Mouse (Mus musculus) adrenal gland, adult 18-20 months (tissue): ENCODE measurements around the gene Olfr112. TPM values are rescaled to one million over a fixed set of nuclear protein-coding genes. Genes with fewer than 3 reads are reported as not detected.
"Not testable (repeated sequence)": the region's sequence is repeated elsewhere in the genome, so short reads cannot be mapped to it uniquely, and the experiment has no call there.

Experiments used
- DNase-seq, 2 experiments: peaks; one replicate each; pipeline ENCODE4 v3.0.0; 2021 to 2022; ENCODE audit warnings: low spot score in 2 of 2
- long read RNA-seq, 2 experiments: library from polyadenylated mRNA; stranded (forward); transcript quantifications; one replicate each; pipeline ENCODE4 v2.0.0; 2021
- total RNA-seq, 2 experiments: library from RNA; stranded (reverse); gene quantifications; 1 replicate in 1 of 2; 2 replicates in 1 of 2; pipeline ENCODE4 v1.2.3; 2021

Gene Olfr112
- total RNA-seq: not detected
- long read RNA-seq, experiment 1: 0 reads
- long read RNA-seq, experiment 2: 0 reads

DNA sequence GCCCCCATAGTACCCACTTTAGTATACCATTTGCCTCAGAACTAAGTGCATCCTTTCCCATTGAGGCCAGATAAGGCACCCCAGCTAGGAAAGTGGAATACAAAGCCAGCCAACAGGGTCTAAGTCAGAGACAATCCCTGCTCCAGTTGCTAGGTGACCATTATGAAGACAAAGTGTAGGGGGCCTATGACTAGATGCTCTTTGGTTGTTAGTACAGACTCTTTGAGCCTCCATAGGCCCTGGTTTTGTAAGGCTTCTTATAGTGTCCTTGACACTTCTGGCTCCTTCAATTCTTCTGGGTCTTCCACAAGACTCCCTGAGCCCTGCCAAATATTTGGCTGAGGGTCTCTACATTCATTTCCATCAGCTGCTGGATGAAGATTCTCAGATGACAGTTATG lies at the start of gene Olfr112:
Gene Olfr112 (minus strand): TSS at position 101 of the 400 bp plus-strand sequence.
- DNase-seq: no peak

DNA sequence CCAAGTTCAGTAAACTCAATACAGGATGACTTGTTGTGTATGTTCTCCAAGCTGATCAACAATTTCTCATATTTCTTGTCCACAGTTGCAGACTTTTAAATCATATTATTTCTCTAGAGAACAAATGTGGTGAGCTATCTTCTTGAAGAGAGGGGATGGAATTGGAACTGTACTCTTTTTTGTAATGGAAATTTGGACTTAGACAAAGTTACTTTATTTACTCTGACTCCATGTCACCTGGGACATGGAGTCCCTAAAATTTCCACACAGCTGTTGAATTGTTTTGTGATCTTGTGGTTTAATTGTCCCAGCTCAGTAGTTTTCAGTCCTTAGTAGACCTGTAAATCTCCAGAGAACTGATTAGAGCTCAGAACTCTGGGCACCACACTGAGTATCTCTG lies 23.4 kb upstream of the Olfr112 start, which contains the start of gene Olfr114:
Gene Olfr114 (minus strand): TSS at position 101 of the 400 bp plus-strand sequence.
- DNase-seq: no peak

DNA sequence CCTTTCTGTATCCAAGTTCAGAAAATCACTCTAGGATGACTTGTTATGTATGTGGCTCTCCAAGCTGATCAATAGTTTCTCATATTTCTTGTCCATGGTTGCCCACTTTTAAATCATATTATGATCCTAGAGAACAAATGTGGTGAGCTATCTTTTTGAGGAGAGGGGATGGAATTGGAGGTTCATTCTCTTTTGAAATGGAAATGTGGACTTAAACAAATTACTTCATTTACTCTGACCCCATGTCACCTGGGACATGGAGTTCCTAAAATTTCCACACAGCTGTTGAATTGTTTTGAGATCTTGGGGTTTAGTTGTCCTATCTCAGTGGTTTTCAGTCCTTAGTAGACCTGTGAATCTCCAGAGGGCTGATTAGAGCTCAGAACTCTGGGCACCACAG lies 8.3 kb upstream of the Olfr112 start, which contains the start of gene Olfr113:
Gene Olfr113 (minus strand): TSS at position 101 of the 400 bp plus-strand sequence.
- DNase-seq: no peak

DNA sequence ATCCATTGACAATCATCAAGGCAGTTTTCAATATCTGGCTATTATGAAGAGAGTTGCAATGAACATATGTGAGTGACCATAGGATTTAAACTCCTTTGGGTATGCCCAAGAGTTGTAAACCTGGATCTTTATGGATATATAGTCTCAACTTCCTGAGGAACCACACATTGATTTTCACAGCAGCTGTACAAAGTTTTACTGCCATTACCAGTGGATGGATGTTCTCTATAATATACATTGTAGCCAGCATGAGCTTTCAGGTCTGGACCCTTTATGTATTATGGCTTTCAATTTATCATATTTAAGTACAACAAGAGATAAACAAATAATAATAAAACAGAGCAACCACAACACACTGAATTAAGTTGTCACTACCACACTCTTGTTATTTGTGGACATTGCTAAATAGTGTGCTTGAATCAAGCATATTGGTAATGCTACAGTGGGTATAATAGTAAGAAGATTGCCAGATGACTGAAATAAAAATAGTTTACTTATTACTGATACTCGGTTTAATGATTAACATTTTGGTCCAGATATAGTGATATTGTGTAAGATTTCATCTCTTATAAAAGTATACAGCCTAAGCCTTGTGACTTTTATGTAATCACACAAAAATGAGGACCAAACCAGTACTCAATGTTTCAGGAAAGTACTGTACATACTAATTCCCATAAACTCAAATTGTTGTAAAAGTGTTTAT lies 10.2 kb downstream of the Olfr112 start:
- DNase-seq: no peak

DNA sequence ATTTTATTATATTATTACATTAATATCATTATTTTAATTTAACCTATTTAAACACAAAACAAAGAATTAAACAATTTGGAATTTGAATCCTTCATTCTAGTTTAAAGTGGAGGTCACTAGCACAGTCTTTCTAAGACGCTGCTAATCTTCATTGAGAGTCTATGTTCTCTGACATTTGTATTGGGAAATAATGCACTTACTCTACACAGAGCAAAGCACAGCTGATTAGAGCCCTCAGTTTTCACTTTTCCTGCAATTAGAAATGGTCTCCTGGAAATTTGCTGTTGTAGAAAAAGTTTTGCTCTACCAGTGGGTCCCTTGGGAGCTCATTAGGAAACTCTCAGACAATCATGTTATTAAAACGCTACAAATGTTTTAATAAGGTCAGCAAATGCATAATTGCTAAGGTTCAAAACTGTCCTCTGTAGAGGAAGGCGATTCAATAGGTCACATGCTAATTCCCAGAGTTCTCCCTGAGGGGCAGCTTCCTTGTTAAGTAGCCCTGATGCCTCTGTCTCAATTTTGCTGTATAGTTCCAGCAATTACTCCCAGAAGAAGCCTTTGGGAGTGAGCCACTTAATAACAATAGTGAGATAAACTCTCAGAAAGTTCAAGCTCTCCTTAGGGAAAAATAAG lies 25.3 kb downstream of the Olfr112 start:
- DNase-seq: no peak

DNA sequence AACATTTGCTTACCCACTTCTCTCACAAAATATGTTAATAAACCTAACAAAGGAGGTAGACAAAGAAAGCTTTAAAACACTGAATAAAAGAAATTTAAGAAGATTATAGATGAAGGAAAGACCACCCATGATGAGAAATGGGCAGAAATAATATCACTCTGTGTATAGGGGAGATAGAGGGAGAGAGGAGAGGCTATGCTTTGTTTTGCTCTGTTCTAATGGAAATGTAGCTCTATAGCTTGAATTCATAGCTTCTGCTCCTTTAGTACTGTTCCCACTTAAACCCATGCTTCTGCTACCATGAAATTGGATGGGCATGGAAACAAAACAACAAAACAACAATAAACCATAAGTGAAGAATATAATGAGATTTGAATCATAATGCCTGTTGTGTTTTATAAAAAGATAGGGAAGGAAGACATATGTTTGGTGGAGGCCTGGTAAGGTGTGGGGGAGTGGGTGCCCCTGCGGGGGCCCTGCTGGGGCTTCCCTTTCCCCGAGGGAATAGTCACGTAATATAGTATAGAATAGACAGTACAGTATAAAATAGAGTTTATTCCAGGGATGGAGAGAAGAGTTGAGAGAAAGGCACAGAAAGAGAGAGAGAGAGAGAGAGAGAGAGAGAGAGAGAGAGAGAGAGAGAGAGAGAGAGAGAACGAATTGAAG lies 27.7 kb downstream of the Olfr112 start:
- DNase-seq: no peak

DNA sequence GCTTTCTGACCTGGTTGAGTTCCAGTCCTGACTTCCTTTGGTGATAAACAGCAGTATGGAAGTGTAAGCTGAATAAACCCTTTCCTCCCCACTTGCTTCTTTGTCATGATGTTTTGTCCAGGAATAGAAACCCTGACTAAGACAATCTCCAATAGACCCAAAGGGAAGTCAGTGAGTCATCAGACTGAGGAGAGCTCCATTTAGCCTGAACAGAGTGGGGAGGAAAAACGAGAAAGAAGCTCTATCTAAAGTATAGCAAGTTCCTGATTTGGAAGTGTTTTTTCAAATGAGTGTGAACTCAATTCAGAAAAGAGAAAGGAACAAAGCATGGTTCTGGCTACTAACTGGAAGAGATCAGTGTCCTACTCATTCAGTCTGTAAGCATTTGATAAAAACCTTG lies 30.8 kb downstream of the Olfr112 start:
- DNase-seq: not testable (repeated sequence)

DNA sequence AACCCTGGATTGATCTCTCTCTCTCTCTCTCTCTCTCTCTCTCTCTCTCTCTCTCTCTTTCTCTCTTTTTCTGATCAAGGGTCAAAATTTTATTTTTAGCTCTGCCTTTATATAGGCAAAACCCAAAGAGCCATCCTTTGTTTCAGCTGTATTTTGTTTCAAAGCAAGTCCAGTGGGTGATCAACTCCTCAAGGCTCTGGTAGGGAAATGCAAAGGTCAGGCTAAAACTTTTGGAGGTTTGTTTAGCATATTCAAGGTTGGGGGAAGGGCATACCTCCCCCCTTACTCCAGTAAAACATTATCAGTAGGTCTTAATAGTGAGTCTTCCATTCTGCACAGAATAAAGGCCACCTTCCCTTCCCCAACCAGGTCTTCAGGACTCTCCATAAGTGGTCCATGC lies 34.1 kb downstream of the Olfr112 start:
- no peak for DNase-seq

DNA sequence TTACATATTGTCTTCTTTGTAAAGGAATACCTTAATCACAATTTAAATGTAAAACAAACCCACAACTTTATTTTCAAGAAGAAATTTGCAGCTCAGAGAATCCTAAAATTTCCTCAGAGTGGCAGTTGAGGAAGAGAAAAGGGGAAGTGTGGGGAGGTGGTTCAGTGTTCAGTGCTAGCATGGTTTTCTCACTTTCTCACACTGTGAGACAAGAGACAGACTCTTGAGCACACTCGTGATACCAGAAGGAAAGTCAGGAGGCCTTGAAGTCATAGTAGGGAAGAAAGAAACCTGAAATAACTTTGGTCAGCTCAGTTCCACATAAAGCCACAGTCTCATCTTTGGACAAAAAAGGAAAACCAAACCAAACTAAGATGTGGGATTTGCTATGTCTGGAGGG lies 43.8 kb downstream of the Olfr112 start:
- DNase-seq: not testable (repeated sequence)

DNA sequence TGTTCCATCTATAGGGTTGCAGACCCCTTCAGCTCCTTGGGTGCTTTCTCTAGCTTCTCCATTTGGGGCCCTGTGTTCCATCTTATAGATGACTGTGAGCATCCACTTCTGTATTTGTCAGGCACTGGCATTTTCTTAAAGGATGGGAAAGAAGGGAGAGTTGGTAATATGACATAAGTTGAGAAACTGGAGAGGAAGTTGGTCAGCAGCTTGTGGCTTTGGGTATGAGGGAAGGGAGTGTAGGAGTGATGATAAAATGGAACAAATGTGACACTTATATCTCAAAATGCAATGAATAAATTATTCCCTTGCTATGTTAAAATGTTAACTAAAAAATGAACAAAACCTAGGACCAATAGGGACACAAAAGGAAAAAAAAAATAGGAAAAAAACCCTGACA lies 44.6 kb downstream of the Olfr112 start:
- not testable (repeated sequence) for DNase-seq

Other genes starting within 250 kb of the Olfr112 start
- gene Olfr103, start 229.8 kb downstream of the Olfr112 start, total RNA-seq: not detected
- gene Olfr104-ps, start 209.9 kb downstream of the Olfr112 start, total RNA-seq: not detected
- gene Olfr105-ps, start 190.4 kb downstream of the Olfr112 start, total RNA-seq: not detected
- gene Olfr106-ps, start 179.1 kb downstream of the Olfr112 start, total RNA-seq: not detected
- gene Olfr107, start 170.2 kb downstream of the Olfr112 start, total RNA-seq: not detected
- not detected for gene Olfr108, start 124.0 kb downstream of the Olfr112 start, total RNA-seq
- not detected for gene Olfr109, start 110.5 kb downstream of the Olfr112 start, total RNA-seq
- 1 to 10 TPM; 1.6 to 9.0 TPM for gene H2-M2, start 85.9 kb downstream of the Olfr112 start, total RNA-seq
- gene Olfr110, start 77.0 kb downstream of the Olfr112 start, total RNA-seq: not detected
- under 1 TPM; 0.30 to 0.58 TPM for gene Olfr111, start 61.4 kb downstream of the Olfr112 start, total RNA-seq
- not detected for gene Olfr113, start 8.2 kb upstream of the Olfr112 start, total RNA-seq
- not detected for gene Olfr114, start 23.3 kb upstream of the Olfr112 start, total RNA-seq
- gene Olfr115, start 57.7 kb upstream of the Olfr112 start, total RNA-seq: not detected
- not detected for gene Olfr116, start 57.7 kb upstream of the Olfr112 start, total RNA-seq
- not detected for gene Olfr117, start 94.3 kb upstream of the Olfr112 start, total RNA-seq
- gene Olfr118, start 97.5 kb upstream of the Olfr112 start, total RNA-seq: not detected
- not detected for gene Olfr119, start 127.1 kb upstream of the Olfr112 start, total RNA-seq
- not detected for gene Olfr120, start 152.4 kb upstream of the Olfr112 start, total RNA-seq
- gene Olfr121, start 179.4 kb upstream of the Olfr112 start, total RNA-seq: not detected
- not detected for gene Olfr122, start 199.2 kb upstream of the Olfr112 start, total RNA-seq
- gene Olfr123, start 224.1 kb upstream of the Olfr112 start, total RNA-seq: not detected
- not detected for gene Olfr124, start 230.4 kb upstream of the Olfr112 start, total RNA-seq